In the genomic region with DNA sequence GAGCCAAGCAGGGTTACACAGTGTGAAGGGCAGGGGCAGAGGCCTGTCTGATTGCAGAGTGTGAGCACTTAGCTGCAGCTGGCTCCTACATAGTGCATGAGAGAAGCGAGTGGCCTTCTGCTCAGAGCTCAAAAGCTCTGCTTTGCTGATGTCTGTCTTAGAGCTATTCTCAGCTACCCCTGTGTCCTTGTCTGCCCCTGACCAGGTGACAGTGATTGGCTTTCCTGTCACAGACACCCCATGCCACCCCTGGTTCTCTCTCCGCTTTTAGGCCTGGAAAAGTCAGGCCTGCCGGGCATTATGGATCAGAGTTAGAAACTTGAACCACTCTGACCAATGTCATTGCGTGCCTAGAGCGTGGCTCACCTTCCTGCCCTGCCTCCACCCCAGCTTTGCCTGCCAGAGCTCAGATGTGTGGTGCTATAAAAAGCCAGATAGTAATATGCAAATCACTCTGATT, we compare ENCODE assay signal across 15 mouse cellular contexts.
DNase-seq lines count a peak whose midpoint lies in the region; ATAC-seq lines count a peak whose summit lies in the region.
"Had no signal": no experiment of that assay in that cellular context is flagged by ENCODE, and none has a peak within 500 bp of the region (broad histone marks: within the 10 kb centered on the region; RNA-seq: fewer than 3 reads in every experiment).

No protein-coding gene starts in this region.

- no peak overlapping the region for H3K9ac ChIP-seq in neural tube, embryonic 11.5 days (ENCODE audit: low read length)
- H3K9ac ChIP-seq: embryonic facial prominence, embryonic 13.5 days; limb, embryonic 13.5 days had no signal

- intact Hi-C loops in heart, postnatal 36 days (cut with DNase I): no loop called here

- no peak overlapping the region for H3K4me2 ChIP-seq in neural tube, embryonic 11.5 days (ENCODE audit: low read depth)
- H3K4me2 ChIP-seq: embryonic facial prominence, embryonic 13.5 days; limb, embryonic 13.5 days had no signal

- H3K27me3 ChIP-seq in neural tube, embryonic 11.5 days (ENCODE audit: control insufficient read depth, insufficient read depth, low read length): no peaks in the 10 kb centered on the region
- H3K27me3 ChIP-seq: CH12.LX; embryonic facial prominence, embryonic 13.5 days; limb, embryonic 13.5 days had no signal

- H3K4me1 ChIP-seq in neural tube, embryonic 11.5 days (ENCODE audit: control insufficient read depth, insufficient read depth, low read length): peaks cover 13% of the 10 kb centered on the region
- H3K4me1 ChIP-seq: embryonic facial prominence, embryonic 13.5 days had no signal

- H3K4me3 ChIP-seq in neural tube, embryonic 11.5 days (ENCODE audit: low read depth, low read length): no peak overlapping the region
- H3K4me3 ChIP-seq: embryonic facial prominence, embryonic 13.5 days; limb, embryonic 13.5 days had no signal

- DNase-seq in neural tube, embryonic 11.5 days (ENCODE audit: low spot score): no peak
- no peak for DNase-seq in neural tube, embryonic 10.5 days (ENCODE audit: extremely low spot score, low spot score)
- peak; percentile 60 to 68 for DNase-seq in heart, adult 9 months (ENCODE audit: low spot score in 2 of 2)
- peak; percentile 13 to 29 for DNase-seq in heart, postnatal 36 days
- peak; percentile 88 for DNase-seq in skeletal muscle tissue, adult 2 months (ENCODE audit: low read depth, low spot score)
- no peak for DNase-seq in lung, adult 18-20 months
- no peak for DNase-seq in embryo, embryonic 10.5 days (ENCODE audit: low spot score)
- DNase-seq: cerebellum, postnatal 36 days; lung, adult 2 months; thymus, adult 2 months had no signal

- no peaks in the 10 kb centered on the region for H3K9me3 ChIP-seq in neural tube, embryonic 11.5 days (ENCODE audit: control insufficient read depth, low read length)
- H3K9me3 ChIP-seq: embryonic facial prominence, embryonic 13.5 days; limb, embryonic 13.5 days had no signal

- WGBS in neural tube, embryonic 11.5 days: 63% methylated on average over 5 of the region's 5 CpGs

- H3K27ac ChIP-seq in neural tube, embryonic 11.5 days (ENCODE audit: low read depth, low read length): peak overlapping the region; percentile 21; the same call in 1 of the 2 replicates
- H3K27ac ChIP-seq: embryonic facial prominence, embryonic 13.5 days; limb, embryonic 13.5 days had no signal

- peak; percentile 60 for ATAC-seq in neural tube, embryonic 11.5 days (ENCODE audit: insufficient read depth, low FRiP score, low TSS enrichment)
- ATAC-seq in cerebellum, adult (ENCODE audit: insufficient number of reproducible peaks, low FRiP score, low TSS enrichment): no peak
- ATAC-seq: forebrain, embryonic 16.5 days had no signal

- H3K36me3 ChIP-seq in neural tube, embryonic 11.5 days (ENCODE audit: control insufficient read depth, insufficient read depth, low read length): no peaks in the 10 kb centered on the region
- H3K36me3 ChIP-seq: embryonic facial prominence, embryonic 13.5 days; limb, embryonic 13.5 days had no signal

Comparison
In these comparisons a context has a peak if more than half of its experiments do, and no peak if none do; other contexts are left out.
1. DNase-seq: peak in heart, adult 9 months (2 of 2), heart, postnatal 36 days (2 of 2) and skeletal muscle tissue, adult 2 months (single experiment); none in neural tube, embryonic 11.5 days (single experiment), neural tube, embryonic 10.5 days (single experiment), lung, adult 18-20 months (0 of 2) and embryo, embryonic 10.5 days (single experiment).